Mouse (Mus musculus): ENCODE data around the gene Mab21l3.

- TF ChIP-seq ZNF384 (IDR thresholded peaks at IDR 0.05; ENCODE audit: low read depth, low read length) (no peak), CHD2 (IDR thresholded peaks at IDR 0.05; ENCODE audit: low read depth, low read length) (no peak), ZC3H11A (IDR thresholded peaks at IDR 0.05; ENCODE audit: borderline replicate concordance, low read depth, low read length) (no peak), HCFC1 (IDR thresholded peaks at IDR 0.05; ENCODE audit: borderline replicate concordance, insufficient read depth, low read length) (no peak)
Observed at GRCm38 (mm10) chr3:101848816-101849215, at the start of gene Mab21l3.

Measured in ES-E14 (cell line).